ENCODE assay signal across 19 mouse cellular contexts in the genomic region with DNA sequence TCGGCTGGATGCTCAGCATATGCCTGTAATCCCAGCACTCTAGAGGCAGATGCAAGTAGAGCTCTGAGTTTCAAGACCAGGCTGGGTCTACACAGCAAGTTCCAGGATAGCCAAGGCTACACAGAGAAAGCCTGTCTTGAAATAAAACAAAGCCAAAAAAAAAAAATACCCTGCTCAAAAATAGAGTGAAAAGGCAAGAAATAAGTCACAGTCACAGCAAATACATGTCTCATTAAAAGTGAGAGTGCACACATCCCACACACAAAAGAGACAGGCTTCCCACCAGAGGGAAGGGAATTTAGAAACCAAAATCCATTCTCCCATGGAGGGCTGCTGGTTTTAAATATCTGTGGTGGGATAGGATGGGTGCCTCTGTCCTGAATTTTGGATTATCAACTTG. TPM values are rescaled to one million over a fixed set of nuclear protein-coding genes. Genes with fewer than 3 reads are reported as not detected.
"Had no signal": no experiment of that assay in that cellular context is flagged by ENCODE, and none has a peak within 500 bp of the region (broad histone marks: within the 10 kb centered on the region; RNA-seq: fewer than 3 reads in every experiment).

No protein-coding gene starts in this region.

- H3K4me3 ChIP-seq: megakaryocyte, embryonic 14.5 days; midbrain, embryonic 13.5 days; midbrain, embryonic 15.5 days; neural tube, embryonic 13.5 days; neural tube, embryonic 15.5 days; stomach, embryonic 15.5 days had no signal

- ATAC-seq: midbrain, embryonic 13.5 days; midbrain, embryonic 15.5 days had no signal

- DNase-seq: lung, adult 18-20 months; lung, embryonic 14.5 days; lung, postnatal 14 days; lung, postnatal 36 days; right cerebral cortex, postnatal 14 days; thymus, adult 2 months; thymus, postnatal 25 days; thymus, postnatal 4 days had no signal

- H3K27ac ChIP-seq: macrophage; midbrain, embryonic 13.5 days; midbrain, embryonic 15.5 days; neural tube, embryonic 13.5 days; neural tube, embryonic 15.5 days; stomach, embryonic 15.5 days; stomach, postnatal 0 days had no signal

RNA-seq across cellular contexts. Expression of a gene that starts 1.9 kb away (rescaled TPM):
- total RNA-seq: megakaryocyte progenitor cell, adult 5-6 weeks; monocyte, adult 5-6 weeks had no signal

RNA-seq across cellular contexts. Expression of a gene that starts 2.5 kb away (rescaled TPM):
- total RNA-seq: monocyte, adult 5-6 weeks had no signal
- polyA plus RNA-seq: macrophage; spleen, adult 2 months had no signal

RNA-seq across cellular contexts. Expression of a gene that starts 19.4 kb away (rescaled TPM):
- total RNA-seq: monocyte, adult 5-6 weeks had no signal
